Mouse (Mus musculus): ENCODE measurements at regions not wholly inside any gene's neighbourhood (a gene's known extent, or its start where the extent isn't known, plus 50 kb on each side); places are given as distances from the start of the nearest gene placed in this dataset.

GRCm38 (mm10) chr15:5510056-5510455 lies 266.1 kb upstream of the Ptger4 start:
- DNase-seq, result no peak

- DNase-seq, result no peak
Measured at GRCm38 (mm10) chr15:5511046-5511445, 267.1 kb upstream of the Ptger4 start.

GRCm38 (mm10) chr15:5512546-5512945 lies 268.6 kb upstream of the Ptger4 start:
- no peak for DNase-seq

GRCm38 (mm10) chr15:5513146-5513545 lies 269.2 kb upstream of the Ptger4 start:
- no peak for DNase-seq

GRCm38 (mm10) chr15:5514217-5514616 lies 270.2 kb upstream of the Ptger4 start:
- DNase-seq, result no peak

- DNase-seq, result peak; percentile 15
Measured at GRCm38 (mm10) chr15:5517244-5517966, 273.4 kb upstream of the Ptger4 start.

GRCm38 (mm10) chr15:5519552-5519951 lies 275.6 kb upstream of the Ptger4 start:
- DNase-seq, result no peak

- no peak for DNase-seq
Measured at GRCm38 (mm10) chr15:5519997-5520396, 276.0 kb upstream of the Ptger4 start.

GRCm38 (mm10) chr15:5528619-5529018 lies 284.6 kb upstream of the Ptger4 start:
- no peak for DNase-seq

- DNase-seq, result no peak
Measured at GRCm38 (mm10) chr15:5533656-5534055, 289.7 kb upstream of the Ptger4 start.

GRCm38 (mm10) chr15:5537432-5537831 lies 293.4 kb upstream of the Ptger4 start:
- no peak for DNase-seq

GRCm38 (mm10) chr15:5539301-5539928 lies 295.4 kb upstream of the Ptger4 start:
- peak; percentile 12 for DNase-seq

GRCm38 (mm10) chr15:5554526-5554925 lies 310.5 kb upstream of the Ptger4 start:
- no peak for DNase-seq

GRCm38 (mm10) chr15:5554926-5555325 lies 310.9 kb upstream of the Ptger4 start:
- DNase-seq, result no peak

- no peak for DNase-seq
Measured at GRCm38 (mm10) chr15:5555381-5556066, 311.5 kb upstream of the Ptger4 start.

- DNase-seq, result no peak
Measured at GRCm38 (mm10) chr15:5561783-5562182, 317.8 kb upstream of the Ptger4 start.

GRCm38 (mm10) chr15:5574366-5574765 lies 330.4 kb upstream of the Ptger4 start:
- DNase-seq, result no peak

GRCm38 (mm10) chr15:5579559-5579958 lies 335.6 kb upstream of the Ptger4 start:
- no peak for DNase-seq

- DNase-seq, result no peak
Measured at GRCm38 (mm10) chr15:5580416-5580815, 336.4 kb upstream of the Ptger4 start.

- DNase-seq, result no peak
Measured at GRCm38 (mm10) chr15:5584381-5584780, 340.4 kb upstream of the Ptger4 start.

GRCm38 (mm10) chr15:5604732-5605266 lies 360.8 kb upstream of the Ptger4 start:
- no peak for DNase-seq

- DNase-seq, result no peak
Measured at GRCm38 (mm10) chr15:5607533-5607932, 363.5 kb upstream of the Ptger4 start.

GRCm38 (mm10) chr15:5623021-5623420 lies 379.0 kb upstream of the Ptger4 start:
- DNase-seq, result no peak

GRCm38 (mm10) chr15:5625367-5625766 lies 381.4 kb upstream of the Ptger4 start:
- DNase-seq, result no peak

Data from liver (tissue).